8 mouse cellular contexts compared by ENCODE assay signal in genomic region chr11:117912684-117913352, GRCm38 (mm10). TPM values are rescaled to one million over a fixed set of nuclear protein-coding genes. Genes with fewer than 3 reads are reported as not detected.
DNase-seq lines count a peak whose midpoint lies in the region; ATAC-seq and TF ChIP-seq lines count a peak whose summit lies in the region.

No protein-coding gene starts in this region.

- TF ChIP-seq POLR2A in bone marrow macrophage, adult 2 months (IDR thresholded peaks at IDR 0.05; ENCODE audit: borderline replicate concordance, low read depth, low read length), result no peak

- no peaks in the 10 kb centered on the region for H3K36me3 ChIP-seq in E14TG2a.4 (ENCODE audit: insufficient read depth, low read length)
- H3K36me3 ChIP-seq in heart, embryonic 15.5 days, result no peaks in the 10 kb centered on the region
- H3K36me3 ChIP-seq in liver, embryonic 14.5 days (replicated peaks; ENCODE audit: control insufficient read depth, insufficient read depth, low read depth), result no peaks in the 10 kb centered on the region

- H3K27me3 ChIP-seq in E14TG2a.4 (ENCODE audit: insufficient read depth, low read length), result no peaks in the 10 kb centered on the region
- no peaks in the 10 kb centered on the region for H3K27me3 ChIP-seq in heart, embryonic 15.5 days
- H3K27me3 ChIP-seq in liver, embryonic 14.5 days (ENCODE audit: control insufficient read depth, insufficient read depth, low read length), result no peaks in the 10 kb centered on the region

- 0 out of 2 replicates have a peak overlapping the region, but pooled peaks have one; percentile 33 for H3K9ac ChIP-seq in heart, embryonic 15.5 days
- peak overlapping the region; percentile 10; the same call in 1 of the 2 replicates for H3K9ac ChIP-seq in liver, embryonic 14.5 days (replicated peaks)

- peak; percentile 71 for ATAC-seq in erythroid progenitor cell, adult 5-6 weeks (replicated peaks; ENCODE audit: low FRiP score, poor library complexity, severe bottlenecking)
- peak; percentile 76 for ATAC-seq in heart, embryonic 15.5 days (replicated peaks; ENCODE audit: insufficient number of reproducible peaks, insufficient read depth, low FRiP score, low read depth)
- ATAC-seq in liver, embryonic 14.5 days (ENCODE audit: insufficient read depth), result peak; percentile 71
- peak; percentile 70 for ATAC-seq in neutrophil, adult 5-6 weeks (ENCODE audit: extremely low read depth, insufficient number of reproducible peaks, low FRiP score, poor library complexity, severe bottlenecking)

- peaks cover 68% of the 10 kb centered on the region for H3K4me1 ChIP-seq in E14TG2a.4 (replicated peaks; ENCODE audit: low read depth, low read length)
- H3K4me1 ChIP-seq in bone marrow macrophage, adult 2 months (ENCODE audit: control insufficient read depth, insufficient read depth, low read length), result peaks cover 3% of the 10 kb centered on the region; the same call in 1 of the 2 replicates
- peaks cover 11% of the 10 kb centered on the region for H3K4me1 ChIP-seq in heart, embryonic 15.5 days (replicated peaks)
- peaks cover 25 to 26% of the 10 kb centered on the region in 2 experiments for H3K4me1 ChIP-seq in liver, embryonic 14.5 days (replicated peaks; ENCODE audit: control insufficient read depth in 2 of 2, insufficient read depth in 2 of 2, low read length in 1 of 2)

- H3K4me2 ChIP-seq in heart, embryonic 15.5 days, result peak overlapping the region; percentile 48
- H3K4me2 ChIP-seq in liver, embryonic 14.5 days (ENCODE audit: low read depth), result peak overlapping the region; percentile 40

- WGBS in heart, embryonic 15.5 days, result 27% methylated on average over 13 of the region's 13 CpGs
- WGBS in liver, embryonic 14.5 days (ENCODE audit: insufficient replicate concordance), result 19% methylated on average over 13 of the region's 13 CpGs

- peak; percentile 87 to 92 for DNase-seq in kidney, postnatal 25 days
- DNase-seq in liver, embryonic 14.5 days (ENCODE audit: low read depth in 3 of 3, low spot score in 3 of 3), result peak; percentile 54 to 64 (median 56)
- peak; percentile 53 to 66 for DNase-seq in thymus, adult 18-20 months

- H3K27ac ChIP-seq in bone marrow macrophage, adult 2 months (ENCODE audit: insufficient read depth, low read depth, low read length), result no peak overlapping the region
- no peak overlapping the region for H3K27ac ChIP-seq in heart, embryonic 15.5 days
- peak overlapping the region; percentile 79 for H3K27ac ChIP-seq in liver, embryonic 14.5 days

- H3K9me3 ChIP-seq in E14TG2a.4 (ENCODE audit: low read length), result peaks cover 13% of the 10 kb centered on the region
- peaks cover 5% of the 10 kb centered on the region for H3K9me3 ChIP-seq in heart, embryonic 15.5 days (replicated peaks)
- H3K9me3 ChIP-seq in liver, embryonic 14.5 days (ENCODE audit: control insufficient read depth, low read length), result peaks cover 7% of the 10 kb centered on the region

- peak; percentile 92 for TF ChIP-seq CTCF in E14TG2a.4 (conservative IDR thresholded peaks at IDR 0.05; ENCODE audit: low read length)
- peak; percentile 86 for TF ChIP-seq CTCF in bone marrow macrophage, adult 2 months (IDR thresholded peaks at IDR 0.05; ENCODE audit: low read depth, low read length)
- peak; percentile 100 for TF ChIP-seq CTCF in liver, embryonic 14.5 days (IDR thresholded peaks at IDR 0.05; ENCODE audit: low read depth)

- H3K4me3 ChIP-seq in E14TG2a.4 (replicated peaks; ENCODE audit: low read length), result peak overlapping the region; percentile 37
- no peak overlapping the region for H3K4me3 ChIP-seq in bone marrow macrophage, adult 2 months (ENCODE audit: insufficient read depth, low read length)
- H3K4me3 ChIP-seq in heart, embryonic 15.5 days, result no peak overlapping the region
- H3K4me3 ChIP-seq in liver, embryonic 14.5 days (ENCODE audit: insufficient read depth in 1 of 2, low read depth in 2 of 2, low read length in 2 of 2), result no peak overlapping the region

- TF ChIP-seq EP300 in liver, embryonic 14.5 days (IDR thresholded peaks at IDR 0.05; ENCODE audit: low read depth), result no peak

RNA-seq across cellular contexts. Expression of gene Tha1, which starts 39.5 kb away (rescaled TPM):
- polyA plus RNA-seq in bone marrow macrophage, adult 2 months (2012; ENCODE audit: insufficient read depth, insufficient read length, missing spikeins), result 2.8 and 4.5 TPM in 2 replicates
- total RNA-seq in erythroid progenitor cell, adult 5-6 weeks (2015; ENCODE audit: low replicate concordance), result 0.42 TPM in 1 of 2 replicates, not detected in the other
- 1.8 and 3.3 TPM in 2 replicates for total RNA-seq in erythroid progenitor cell, adult 5-6 weeks (2017; ENCODE audit: low replicate concordance)
- polyA plus RNA-seq in heart, embryonic 15.5 days (2015; fragmentation: Nextera tagmentation; extraction: Ambion mirVana), result 5.5 and 6.4 TPM in 2 replicates
- 1.4 TPM in 2 replicates for polyA plus RNA-seq in liver, embryonic 14.5 days (2012; rRNA removed)
- polyA plus RNA-seq in liver, embryonic 14.5 days (2014; fragmentation: Nextera tagmentation; extraction: Ambion mirVana), result 0.83 and 1.6 TPM in 2 replicates
- 3.6 and 6.8 TPM in 2 replicates for total RNA-seq in neutrophil, adult 5-6 weeks (2017)

RNA-seq across cellular contexts. Expression of gene Tmem235, which starts 52.3 kb away (rescaled TPM):
- polyA plus RNA-seq in bone marrow macrophage, adult 2 months (2012; ENCODE audit: insufficient read depth, insufficient read length, missing spikeins), result not detected in 2 replicates
- not detected in 2 replicates for total RNA-seq in erythroid progenitor cell, adult 5-6 weeks (2015; ENCODE audit: low replicate concordance)
- 1.1 TPM in 1 of 2 replicates, not detected in the other for total RNA-seq in erythroid progenitor cell, adult 5-6 weeks (2017; ENCODE audit: low replicate concordance)
- not detected in 2 replicates for polyA plus RNA-seq in heart, embryonic 15.5 days (2015; fragmentation: Nextera tagmentation; extraction: Ambion mirVana)
- 0.02 TPM in 1 of 2 replicates, not detected in the other for polyA plus RNA-seq in liver, embryonic 14.5 days (2012; rRNA removed)
- polyA plus RNA-seq in liver, embryonic 14.5 days (2014; fragmentation: Nextera tagmentation; extraction: Ambion mirVana), result not detected in 2 replicates
- total RNA-seq in neutrophil, adult 5-6 weeks (2017), result not detected in 2 replicates

RNA-seq across cellular contexts. Expression of gene Socs3, which starts 57.0 kb away (rescaled TPM):
- polyA plus RNA-seq in bone marrow macrophage, adult 2 months (2012; ENCODE audit: insufficient read depth, insufficient read length, missing spikeins), result 6.9 and 7.1 TPM in 2 replicates
- total RNA-seq in erythroid progenitor cell, adult 5-6 weeks (2015; ENCODE audit: low replicate concordance), result 0.36 and 1.3 TPM in 2 replicates
- 1.2 TPM in 1 of 2 replicates, not detected in the other for total RNA-seq in erythroid progenitor cell, adult 5-6 weeks (2017; ENCODE audit: low replicate concordance)
- 6.7 and 10.9 TPM in 2 replicates for polyA plus RNA-seq in heart, embryonic 15.5 days (2015; fragmentation: Nextera tagmentation; extraction: Ambion mirVana)
- 6.5 and 7.0 TPM in 2 replicates for polyA plus RNA-seq in liver, embryonic 14.5 days (2012; rRNA removed)
- 2.2 and 2.7 TPM in 2 replicates for polyA plus RNA-seq in liver, embryonic 14.5 days (2014; fragmentation: Nextera tagmentation; extraction: Ambion mirVana)
- total RNA-seq in neutrophil, adult 5-6 weeks (2017), result 252 and 268 TPM in 2 replicates
